Mouse (Mus musculus): ENCODE data around the gene Map3k5. TPM values are rescaled to one million over a fixed set of nuclear protein-coding genes. Genes with fewer than 3 reads are reported as not detected.

Gene Map3k5
- polyA plus RNA-seq, 1 experiment from 2014 or later = 4.0 TPM

DNA sequence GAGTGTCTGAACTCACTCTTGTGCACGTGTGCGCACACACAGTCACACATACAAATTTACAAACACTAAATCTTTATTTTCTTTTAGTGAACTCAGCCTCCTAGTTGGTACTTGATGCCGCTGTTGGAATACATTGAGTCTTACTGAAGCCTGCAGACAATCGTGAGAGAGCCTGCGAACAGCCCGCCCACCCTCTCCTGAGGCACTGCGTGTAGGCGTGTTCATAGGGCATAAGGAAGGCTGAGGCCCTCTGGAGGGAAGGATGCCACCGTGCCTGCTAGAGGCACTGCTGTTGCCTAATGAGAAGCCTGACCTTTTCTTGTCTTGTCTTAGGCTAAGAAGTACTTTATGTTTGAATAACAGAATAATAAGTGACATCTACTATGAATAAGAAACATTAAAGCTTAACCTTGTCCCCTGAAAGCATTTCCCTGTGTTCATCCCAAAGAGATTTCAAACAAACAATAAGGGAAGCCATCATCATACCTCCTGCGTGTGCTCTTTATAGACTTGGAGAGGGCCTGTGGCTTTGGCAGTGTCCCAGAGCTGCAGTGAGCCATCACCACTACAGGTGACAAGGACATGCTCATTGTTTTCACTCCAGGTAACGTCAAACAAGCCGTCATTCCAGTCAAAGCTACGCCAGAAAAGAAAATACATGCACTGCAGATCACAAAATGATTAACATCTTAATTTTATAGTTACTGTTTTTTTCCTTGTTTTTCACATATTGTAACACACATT, 30.0 kb upstream of the Map3k5 start:
- H3K4me1 ChIP-seq (ENCODE audit: control insufficient read depth, insufficient read depth, low read length) = no peaks in the 10 kb centered on the region
- no peaks in the 10 kb centered on the region for H3K9me3 ChIP-seq (ENCODE audit: control insufficient read depth, low read length)
- peaks cover 5% of the 10 kb centered on the region; the same call in 1 of the 2 replicates for H3K36me3 ChIP-seq (ENCODE audit: control insufficient read depth, insufficient read depth, low read length)
- no peak for ATAC-seq (ENCODE audit: low FRiP score, low TSS enrichment)
- no peak overlapping the region for H3K27ac ChIP-seq (ENCODE audit: low read depth, low read length)
- H3K27me3 ChIP-seq (ENCODE audit: control insufficient read depth, insufficient read depth, low read length) = no peaks in the 10 kb centered on the region
- no peak overlapping the region for H3K4me2 ChIP-seq (replicated peaks; ENCODE audit: low read depth, low read length)
- no peak overlapping the region for H3K4me3 ChIP-seq (ENCODE audit: low read length)
- 87% methylated on average over 13 of the region's 13 CpGs for WGBS
- no peak overlapping the region for H3K9ac ChIP-seq (ENCODE audit: low read depth, low read length)

DNA sequence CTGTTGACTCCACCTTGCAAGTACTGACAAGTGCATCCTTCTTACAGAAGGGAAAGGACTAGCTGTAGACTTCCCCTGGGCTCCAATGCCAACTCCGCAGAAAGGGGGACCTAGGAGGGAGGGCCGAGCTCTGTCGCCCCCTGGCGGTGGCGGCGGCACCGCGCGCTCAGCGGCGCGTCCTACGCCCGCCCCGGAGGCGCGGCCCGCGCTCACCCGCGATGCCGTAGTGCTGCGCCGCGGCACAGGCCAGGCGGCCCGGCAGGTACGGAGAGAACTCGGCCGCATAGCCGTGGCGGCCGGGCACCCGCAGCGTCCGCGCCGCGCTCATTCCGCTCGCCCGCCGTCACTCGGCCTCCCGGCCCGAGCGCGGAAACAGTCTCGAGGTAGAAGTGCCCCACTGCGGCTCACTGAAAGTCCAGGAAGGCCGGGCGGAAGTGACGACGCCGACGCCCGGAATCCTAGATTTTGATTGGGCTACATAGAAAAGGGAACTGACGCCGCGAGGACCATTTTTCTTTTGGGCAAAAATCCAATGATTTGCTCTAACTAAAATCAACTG, 26.9 kb upstream of the Map3k5 start, which contains the start of gene Pex7:
TSS of gene Pex7 (minus strand) at position 444 of the 559 bp plus-strand sequence.
- Histone ChIP-seq H3K36me3 (ENCODE audit: control insufficient read depth, insufficient read depth, low read length) (no peaks in the 10 kb centered on the region; the same call in 1 of the 2 replicates), H3K27me3 (ENCODE audit: control insufficient read depth, insufficient read depth, low read length) (no peaks in the 10 kb centered on the region), H3K4me3 (ENCODE audit: low read length) (peak within 1 kb of the TSS; percentile 69), H3K9ac (ENCODE audit: low read depth, low read length) (peak within 1 kb of the TSS; percentile 89), H3K9me3 (ENCODE audit: control insufficient read depth, low read length) (no peaks in the 10 kb centered on the region), H3K4me2 (replicated peaks; ENCODE audit: low read depth, low read length) (peak within 1 kb of the TSS; percentile 22; the same call in 1 of the 2 replicates), H3K27ac (ENCODE audit: low read depth, low read length) (peak within 1 kb of the TSS; percentile 92), H3K4me1 (ENCODE audit: control insufficient read depth, insufficient read depth, low read length) (no peaks in the 10 kb centered on the region)
- under 1% methylated on average over 58 of the region's 60 CpGs for WGBS
- ATAC-seq (ENCODE audit: low FRiP score, low TSS enrichment) = peak; percentile 98

- Histone ChIP-seq H3K4me1 (ENCODE audit: control insufficient read depth, insufficient read depth, low read length) (no peaks in the 10 kb centered on the region), H3K9ac (ENCODE audit: low read depth, low read length) (no peak overlapping the region), H3K4me3 (ENCODE audit: low read length) (no peak overlapping the region), H3K27me3 (ENCODE audit: control insufficient read depth, insufficient read depth, low read length) (no peaks in the 10 kb centered on the region), H3K9me3 (ENCODE audit: control insufficient read depth, low read length) (no peaks in the 10 kb centered on the region), H3K4me2 (replicated peaks; ENCODE audit: low read depth, low read length) (no peak overlapping the region), H3K27ac (ENCODE audit: low read depth, low read length) (no peak overlapping the region), H3K36me3 (ENCODE audit: control insufficient read depth, insufficient read depth, low read length) (no peaks in the 10 kb centered on the region; the same call in 1 of the 2 replicates)
- WGBS = 74% methylated on average over 2 of the region's 2 CpGs
- no peak for ATAC-seq (ENCODE audit: low FRiP score, low TSS enrichment)
Measured at GRCm38 (mm10) chr10:19908076-19908475, 26.2 kb upstream of the Map3k5 start.

GRCm38 (mm10) chr10:19910516-19910915, 23.8 kb upstream of the Map3k5 start:
- no peak for ATAC-seq (ENCODE audit: low FRiP score, low TSS enrichment)
- WGBS = 87% methylated on average over 2 of the region's 2 CpGs
- Histone ChIP-seq H3K4me2 (replicated peaks; ENCODE audit: low read depth, low read length) (no peak overlapping the region), H3K36me3 (ENCODE audit: control insufficient read depth, insufficient read depth, low read length) (no peaks in the 10 kb centered on the region), H3K9ac (ENCODE audit: low read depth, low read length) (no peak overlapping the region), H3K9me3 (ENCODE audit: control insufficient read depth, low read length) (no peaks in the 10 kb centered on the region), H3K4me1 (ENCODE audit: control insufficient read depth, insufficient read depth, low read length) (no peaks in the 10 kb centered on the region), H3K27ac (ENCODE audit: low read depth, low read length) (no peak overlapping the region), H3K4me3 (ENCODE audit: low read length) (no peak overlapping the region), H3K27me3 (ENCODE audit: control insufficient read depth, insufficient read depth, low read length) (no peaks in the 10 kb centered on the region)

DNA sequence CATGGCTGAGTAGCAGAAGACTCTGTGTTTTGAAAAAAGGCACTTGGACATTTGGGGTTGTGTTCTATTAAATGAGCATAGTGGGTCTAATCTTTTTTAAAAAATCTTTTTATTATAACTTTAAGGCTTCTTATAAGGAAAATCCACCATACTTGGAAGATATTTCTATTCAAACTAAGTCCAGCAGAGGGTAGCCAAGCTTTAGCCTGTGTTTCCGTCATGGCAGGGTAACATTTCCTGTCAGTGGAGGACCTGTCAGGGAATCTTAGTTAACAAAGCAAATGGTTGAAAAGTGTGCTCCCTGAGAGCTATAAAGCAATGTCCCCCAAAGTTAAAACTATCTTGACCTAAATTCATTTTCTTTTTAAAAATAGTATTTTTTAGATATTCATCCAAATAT, 22.7 kb upstream of the Map3k5 start:
- Histone ChIP-seq H3K27ac (ENCODE audit: low read depth, low read length) (no peak overlapping the region), H3K36me3 (ENCODE audit: control insufficient read depth, insufficient read depth, low read length) (no peaks in the 10 kb centered on the region), H3K9ac (ENCODE audit: low read depth, low read length) (no peak overlapping the region), H3K9me3 (ENCODE audit: control insufficient read depth, low read length) (no peaks in the 10 kb centered on the region), H3K4me3 (ENCODE audit: low read length) (no peak overlapping the region), H3K4me2 (replicated peaks; ENCODE audit: low read depth, low read length) (no peak overlapping the region), H3K4me1 (ENCODE audit: control insufficient read depth, insufficient read depth, low read length) (no peaks in the 10 kb centered on the region), H3K27me3 (ENCODE audit: control insufficient read depth, insufficient read depth, low read length) (no peaks in the 10 kb centered on the region)
- ATAC-seq (ENCODE audit: low FRiP score, low TSS enrichment) = no peak
- WGBS = 23% methylated on average over 1 of the region's 1 CpGs

- no peak overlapping the region for H3K4me2 ChIP-seq (replicated peaks; ENCODE audit: low read depth, low read length)
- WGBS = 89% methylated on average over 4 of the region's 4 CpGs
- H3K4me3 ChIP-seq (ENCODE audit: low read length) = no peak overlapping the region
- no peaks in the 10 kb centered on the region for H3K4me1 ChIP-seq (ENCODE audit: control insufficient read depth, insufficient read depth, low read length)
- ATAC-seq (ENCODE audit: low FRiP score, low TSS enrichment) = no peak
- H3K27me3 ChIP-seq (ENCODE audit: control insufficient read depth, insufficient read depth, low read length) = no peaks in the 10 kb centered on the region
- no peaks in the 10 kb centered on the region for H3K36me3 ChIP-seq (ENCODE audit: control insufficient read depth, insufficient read depth, low read length)
- no peaks in the 10 kb centered on the region for H3K9me3 ChIP-seq (ENCODE audit: control insufficient read depth, low read length)
- no peak overlapping the region for H3K9ac ChIP-seq (ENCODE audit: low read depth, low read length)
- H3K27ac ChIP-seq (ENCODE audit: low read depth, low read length) = no peak overlapping the region
Measured at GRCm38 (mm10) chr10:19913806-19914205, 20.5 kb upstream of the Map3k5 start.

DNA sequence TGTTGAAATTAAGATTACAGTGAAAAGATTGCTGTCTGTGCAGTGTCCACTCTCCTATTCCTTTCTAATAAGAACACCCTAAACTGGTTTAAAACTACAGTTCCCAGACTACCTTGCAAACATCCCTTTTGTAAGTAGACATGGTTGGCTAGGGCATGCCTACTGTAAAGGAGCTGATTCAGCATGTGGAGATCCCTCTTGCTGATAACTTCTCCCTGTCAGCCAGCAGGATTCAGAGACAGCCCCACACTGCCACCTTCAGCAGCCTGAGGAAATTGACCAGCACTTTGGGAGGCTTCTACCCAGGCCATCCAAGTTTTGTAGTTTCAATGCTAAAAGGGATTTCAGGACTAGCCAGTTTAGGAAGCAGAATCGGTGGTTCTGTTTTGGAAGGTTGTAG, 19.0 kb upstream of the Map3k5 start:
- Histone ChIP-seq H3K4me2 (replicated peaks; ENCODE audit: low read depth, low read length) (no peak overlapping the region), H3K36me3 (ENCODE audit: control insufficient read depth, insufficient read depth, low read length) (no peaks in the 10 kb centered on the region)
- WGBS = 55% methylated on average over 1 of the region's 1 CpGs

GRCm38 (mm10) chr10:19922410-19922809, 11.9 kb upstream of the Map3k5 start:
- ATAC-seq (ENCODE audit: low FRiP score, low TSS enrichment) = no peak
- WGBS = 58% methylated on average over 4 of the region's 4 CpGs
- Histone ChIP-seq H3K9ac (ENCODE audit: low read depth, low read length) (no peak overlapping the region), H3K36me3 (ENCODE audit: control insufficient read depth, insufficient read depth, low read length) (no peaks in the 10 kb centered on the region), H3K27me3 (ENCODE audit: control insufficient read depth, insufficient read depth, low read length) (no peaks in the 10 kb centered on the region), H3K27ac (ENCODE audit: low read depth, low read length) (no peak overlapping the region), H3K4me1 (ENCODE audit: control insufficient read depth, insufficient read depth, low read length) (no peaks in the 10 kb centered on the region), H3K9me3 (ENCODE audit: control insufficient read depth, low read length) (no peaks in the 10 kb centered on the region), H3K4me3 (ENCODE audit: low read length) (no peak overlapping the region), H3K4me2 (replicated peaks; ENCODE audit: low read depth, low read length) (no peak overlapping the region)

More for the DNA sequence above, 19.0 kb upstream of the Map3k5 start:
- ATAC-seq (ENCODE audit: low FRiP score, low TSS enrichment) = peak; percentile 43; the same call in 1 of the 2 replicates
- H3K4me1 ChIP-seq (ENCODE audit: control insufficient read depth, insufficient read depth, low read length) = no peaks in the 10 kb centered on the region
- no peaks in the 10 kb centered on the region for H3K27me3 ChIP-seq (ENCODE audit: control insufficient read depth, insufficient read depth, low read length)
- H3K9me3 ChIP-seq (ENCODE audit: control insufficient read depth, low read length) = no peaks in the 10 kb centered on the region
- H3K4me3 ChIP-seq (ENCODE audit: low read length) = no peak overlapping the region
- no peak overlapping the region for H3K9ac ChIP-seq (ENCODE audit: low read depth, low read length)
- H3K27ac ChIP-seq (ENCODE audit: low read depth, low read length) = no peak overlapping the region

GRCm38 (mm10) chr10:19924256-19924655, 10.0 kb upstream of the Map3k5 start:
- Histone ChIP-seq H3K36me3 (ENCODE audit: control insufficient read depth, insufficient read depth, low read length) (no peaks in the 10 kb centered on the region), H3K27me3 (ENCODE audit: control insufficient read depth, insufficient read depth, low read length) (no peaks in the 10 kb centered on the region), H3K9me3 (ENCODE audit: control insufficient read depth, low read length) (no peaks in the 10 kb centered on the region), H3K9ac (ENCODE audit: low read depth, low read length) (no peak overlapping the region), H3K27ac (ENCODE audit: low read depth, low read length) (no peak overlapping the region), H3K4me3 (ENCODE audit: low read length) (no peak overlapping the region), H3K4me2 (replicated peaks; ENCODE audit: low read depth, low read length) (no peak overlapping the region), H3K4me1 (ENCODE audit: control insufficient read depth, insufficient read depth, low read length) (no peaks in the 10 kb centered on the region)
- no peak for ATAC-seq (ENCODE audit: low FRiP score, low TSS enrichment)
- 76% methylated on average over 2 of the region's 2 CpGs for WGBS

Data from kidney, embryonic 14.5 days (tissue).